Mouse (Mus musculus): ENCODE data around the gene Gm21988. TPM values are rescaled to one million over a fixed set of nuclear protein-coding genes. Genes with fewer than 3 reads are reported as not detected.

Gm21988 gene
- polyA plus RNA-seq, 1 experiment from 2014 or later, result 9.0 TPM

GRCm38 (mm10) chr11:70210681-70211080 is 28.9 kb downstream of the Gm21988 start:
- H3K9ac ChIP-seq (ENCODE audit: low read length), result no peak overlapping the region
- H3K27ac ChIP-seq (ENCODE audit: low read depth), result no peak overlapping the region
- no peaks in the 10 kb centered on the region for H3K9me3 ChIP-seq (ENCODE audit: control insufficient read depth, low read length)
- DNase-seq (ENCODE audit: low spot score), result no peak
- peaks cover 8% of the 10 kb centered on the region for H3K4me1 ChIP-seq (replicated peaks; ENCODE audit: control insufficient read depth, insufficient read depth, low read length)
- H3K4me3 ChIP-seq (ENCODE audit: low read depth, low read length), result no peak overlapping the region
- no peaks in the 10 kb centered on the region for H3K36me3 ChIP-seq (ENCODE audit: control insufficient read depth, insufficient read depth, low read length)
- WGBS, result 80% methylated on average over 2 of the region's 2 CpGs
- ATAC-seq (replicated peaks; ENCODE audit: low FRiP score, low TSS enrichment, low read depth), result no peak
- no peak overlapping the region for H3K4me2 ChIP-seq (ENCODE audit: low read length)
- H3K27me3 ChIP-seq (replicated peaks; ENCODE audit: control insufficient read depth, insufficient read depth, low read length), result peaks cover 27% of the 10 kb centered on the region

- DNase-seq (ENCODE audit: low spot score) (no peak), ATAC-seq (replicated peaks; ENCODE audit: low FRiP score, low TSS enrichment, low read depth) (no peak)
- no peak overlapping the region for H3K9ac ChIP-seq (ENCODE audit: low read length)
- WGBS, result 76% methylated on average over 5 of the region's 5 CpGs
- peaks cover 9% of the 10 kb centered on the region for H3K27me3 ChIP-seq (replicated peaks; ENCODE audit: control insufficient read depth, insufficient read depth, low read length)
- H3K27ac ChIP-seq (ENCODE audit: low read depth), result no peak overlapping the region
- no peaks in the 10 kb centered on the region for H3K9me3 ChIP-seq (ENCODE audit: control insufficient read depth, low read length)
- no peaks in the 10 kb centered on the region for H3K4me1 ChIP-seq (replicated peaks; ENCODE audit: control insufficient read depth, insufficient read depth, low read length)
- H3K4me2 ChIP-seq (ENCODE audit: low read length), result no peak overlapping the region
- no peaks in the 10 kb centered on the region for H3K36me3 ChIP-seq (ENCODE audit: control insufficient read depth, insufficient read depth, low read length)
- H3K4me3 ChIP-seq (ENCODE audit: low read depth, low read length), result no peak overlapping the region
Measured at GRCm38 (mm10) chr11:70208778-70209388, 30.7 kb downstream of the Gm21988 start.

- no peaks in the 10 kb centered on the region for H3K4me1 ChIP-seq (replicated peaks; ENCODE audit: control insufficient read depth, insufficient read depth, low read length)
- no peak overlapping the region for H3K4me3 ChIP-seq (ENCODE audit: low read depth, low read length)
- H3K27ac ChIP-seq (ENCODE audit: low read depth), result no peak overlapping the region
- H3K9me3 ChIP-seq (ENCODE audit: control insufficient read depth, low read length), result no peaks in the 10 kb centered on the region
- ATAC-seq (replicated peaks; ENCODE audit: low FRiP score, low TSS enrichment, low read depth), result no peak
- no peak overlapping the region for H3K9ac ChIP-seq (ENCODE audit: low read length)
- H3K27me3 ChIP-seq (replicated peaks; ENCODE audit: control insufficient read depth, insufficient read depth, low read length), result no peaks in the 10 kb centered on the region
- DNase-seq (ENCODE audit: low spot score), result no peak
- H3K36me3 ChIP-seq (ENCODE audit: control insufficient read depth, insufficient read depth, low read length), result no peaks in the 10 kb centered on the region
- WGBS, result 85% methylated on average over 7 of the region's 7 CpGs
- no peak overlapping the region for H3K4me2 ChIP-seq (ENCODE audit: low read length)
Measured at GRCm38 (mm10) chr11:70207283-70207682, 32.3 kb downstream of the Gm21988 start.

DNA sequence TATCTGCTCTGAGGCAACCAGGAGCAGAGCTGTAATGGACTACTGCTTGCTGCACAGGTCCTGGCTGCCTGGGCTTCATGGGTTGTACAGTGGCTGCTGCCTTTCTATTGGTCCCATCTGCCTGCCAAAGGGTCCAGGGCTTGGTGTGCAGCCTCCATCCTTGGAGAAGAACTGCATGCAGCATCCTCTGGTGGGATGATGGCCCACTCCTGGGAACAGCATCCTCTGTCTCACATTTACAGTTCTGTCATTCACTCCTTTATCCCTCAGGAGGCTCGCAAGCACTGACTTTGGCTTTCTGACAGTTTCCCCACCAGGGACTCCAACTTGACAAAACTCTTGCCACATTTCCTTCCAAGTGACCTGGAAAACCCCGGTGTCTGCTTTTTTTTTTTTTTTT is 32.8 kb downstream of the Gm21988 start:
- 81% methylated on average over 2 of the region's 2 CpGs for WGBS
- Histone ChIP-seq H3K9me3 (ENCODE audit: control insufficient read depth, low read length) (no peaks in the 10 kb centered on the region), H3K36me3 (ENCODE audit: control insufficient read depth, insufficient read depth, low read length) (no peaks in the 10 kb centered on the region), H3K27ac (ENCODE audit: low read depth) (no peak overlapping the region), H3K9ac (ENCODE audit: low read length) (no peak overlapping the region), H3K4me1 (replicated peaks; ENCODE audit: control insufficient read depth, insufficient read depth, low read length) (no peaks in the 10 kb centered on the region), H3K4me3 (ENCODE audit: low read depth, low read length) (no peak overlapping the region), H3K27me3 (replicated peaks; ENCODE audit: control insufficient read depth, insufficient read depth, low read length) (no peaks in the 10 kb centered on the region), H3K4me2 (ENCODE audit: low read length) (no peak overlapping the region)
- DNase-seq (ENCODE audit: low spot score) (no peak), ATAC-seq (replicated peaks; ENCODE audit: low FRiP score, low TSS enrichment, low read depth) (no peak)

DNA sequence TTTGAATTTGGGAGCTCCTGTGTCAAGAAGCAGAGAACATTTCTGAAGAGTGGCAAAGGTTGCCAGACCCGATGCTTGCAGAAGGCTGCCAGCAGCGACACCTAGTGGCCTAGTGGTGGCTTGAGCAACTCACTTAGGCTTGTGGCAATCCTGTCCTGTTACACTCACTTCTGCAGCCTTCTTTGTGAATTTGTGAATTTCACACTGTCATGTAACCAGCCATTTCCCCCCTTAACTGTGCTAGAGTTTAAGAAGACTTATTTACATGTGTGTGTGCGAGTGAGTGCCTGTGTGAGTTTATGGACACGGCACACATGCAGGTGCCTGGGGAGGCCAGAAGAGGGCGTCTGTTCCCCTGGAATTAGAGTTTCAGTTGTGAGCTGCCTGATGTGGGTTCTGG is 37.9 kb downstream of the Gm21988 start:
- no peak overlapping the region for H3K4me3 ChIP-seq (ENCODE audit: low read depth, low read length)
- no peaks in the 10 kb centered on the region for H3K4me1 ChIP-seq (replicated peaks; ENCODE audit: control insufficient read depth, insufficient read depth, low read length)
- H3K4me2 ChIP-seq (ENCODE audit: low read length), result no peak overlapping the region
- no peaks in the 10 kb centered on the region for H3K27me3 ChIP-seq (replicated peaks; ENCODE audit: control insufficient read depth, insufficient read depth, low read length)
- H3K36me3 ChIP-seq (ENCODE audit: control insufficient read depth, insufficient read depth, low read length), result no peaks in the 10 kb centered on the region
- no peak overlapping the region for H3K27ac ChIP-seq (ENCODE audit: low read depth)
- ATAC-seq (replicated peaks; ENCODE audit: low FRiP score, low TSS enrichment, low read depth), result no peak
- DNase-seq (ENCODE audit: low spot score), result peak; percentile 91
- no peak overlapping the region for H3K9ac ChIP-seq (ENCODE audit: low read length)
- H3K9me3 ChIP-seq (ENCODE audit: control insufficient read depth, low read length), result no peaks in the 10 kb centered on the region
- 38% methylated on average over 5 of the region's 5 CpGs for WGBS

GRCm38 (mm10) chr11:70200036-70200608 is 39.5 kb downstream of the Gm21988 start:
- WGBS, result 86% methylated on average over 5 of the region's 5 CpGs
- Histone ChIP-seq H3K36me3 (ENCODE audit: control insufficient read depth, insufficient read depth, low read length) (no peaks in the 10 kb centered on the region), H3K4me2 (ENCODE audit: low read length) (no peak overlapping the region), H3K27me3 (replicated peaks; ENCODE audit: control insufficient read depth, insufficient read depth, low read length) (no peaks in the 10 kb centered on the region), H3K9ac (ENCODE audit: low read length) (no peak overlapping the region), H3K4me3 (ENCODE audit: low read depth, low read length) (no peak overlapping the region), H3K4me1 (replicated peaks; ENCODE audit: control insufficient read depth, insufficient read depth, low read length) (no peaks in the 10 kb centered on the region), H3K9me3 (ENCODE audit: control insufficient read depth, low read length) (no peaks in the 10 kb centered on the region), H3K27ac (ENCODE audit: low read depth) (no peak overlapping the region)
- ATAC-seq (replicated peaks; ENCODE audit: low FRiP score, low TSS enrichment, low read depth) (no peak), DNase-seq (ENCODE audit: low spot score) (no peak)

DNA sequence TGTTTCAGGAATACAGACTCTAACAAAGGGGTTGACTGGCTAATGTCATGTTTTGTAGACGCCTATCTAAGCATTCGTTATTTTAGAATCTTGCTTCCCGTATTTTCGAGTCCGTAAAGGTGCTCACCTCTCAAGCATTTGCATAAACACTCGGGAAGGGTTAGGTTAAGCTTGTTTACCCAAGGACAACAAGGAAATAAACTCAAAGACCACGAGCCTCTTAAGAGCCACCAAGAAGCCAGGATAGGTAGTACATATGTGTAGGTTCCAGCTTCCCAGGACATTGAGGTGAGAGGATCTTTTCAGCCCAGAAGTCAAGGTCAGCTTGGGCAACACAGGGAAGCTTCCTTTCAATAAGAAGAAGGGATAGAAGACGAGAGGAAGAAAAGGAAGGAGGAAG is 40.5 kb downstream of the Gm21988 start:
- Histone ChIP-seq H3K4me1 (replicated peaks; ENCODE audit: control insufficient read depth, insufficient read depth, low read length) (peaks cover under 1% of the 10 kb centered on the region; the same call in 1 of the 2 replicates), H3K27ac (ENCODE audit: low read depth) (no peak overlapping the region), H3K9me3 (ENCODE audit: control insufficient read depth, low read length) (no peaks in the 10 kb centered on the region), H3K4me3 (ENCODE audit: low read depth, low read length) (no peak overlapping the region), H3K4me2 (ENCODE audit: low read length) (no peak overlapping the region), H3K36me3 (ENCODE audit: control insufficient read depth, insufficient read depth, low read length) (no peaks in the 10 kb centered on the region), H3K27me3 (replicated peaks; ENCODE audit: control insufficient read depth, insufficient read depth, low read length) (no peaks in the 10 kb centered on the region), H3K9ac (ENCODE audit: low read length) (no peak overlapping the region)
- 71% methylated on average over 8 of the region's 8 CpGs for WGBS
- no peak for DNase-seq (ENCODE audit: low spot score)
- ATAC-seq (replicated peaks; ENCODE audit: low FRiP score, low TSS enrichment, low read depth), result no peak

- Histone ChIP-seq H3K4me3 (ENCODE audit: low read depth, low read length) (no peak overlapping the region), H3K9ac (ENCODE audit: low read length) (no peak overlapping the region), H3K4me1 (replicated peaks; ENCODE audit: control insufficient read depth, insufficient read depth, low read length) (peaks cover 7% of the 10 kb centered on the region; the same call in 1 of the 2 replicates), H3K4me2 (ENCODE audit: low read length) (no peak overlapping the region), H3K27ac (ENCODE audit: low read depth) (no peak overlapping the region), H3K27me3 (replicated peaks; ENCODE audit: control insufficient read depth, insufficient read depth, low read length) (no peaks in the 10 kb centered on the region), H3K9me3 (ENCODE audit: control insufficient read depth, low read length) (no peaks in the 10 kb centered on the region), H3K36me3 (ENCODE audit: control insufficient read depth, insufficient read depth, low read length) (no peaks in the 10 kb centered on the region)
- 81% methylated on average over 3 of the region's 3 CpGs for WGBS
- ATAC-seq (replicated peaks; ENCODE audit: low FRiP score, low TSS enrichment, low read depth) (no peak), DNase-seq (ENCODE audit: low spot score) (no peak)
Measured at GRCm38 (mm10) chr11:70198332-70198731, 41.3 kb downstream of the Gm21988 start.
